Mouse (Mus musculus) urinary bladder, postnatal 36 days (tissue): ENCODE data around the gene Tsn.

Source experiments
- DNase-seq, 2 experiments: peaks; one replicate each; pipeline ENCODE4 v3.0.0; 2022; ENCODE audit warnings: low spot score in 2 of 2, mixed read lengths in 1 of 2

The Tsn gene

DNA sequence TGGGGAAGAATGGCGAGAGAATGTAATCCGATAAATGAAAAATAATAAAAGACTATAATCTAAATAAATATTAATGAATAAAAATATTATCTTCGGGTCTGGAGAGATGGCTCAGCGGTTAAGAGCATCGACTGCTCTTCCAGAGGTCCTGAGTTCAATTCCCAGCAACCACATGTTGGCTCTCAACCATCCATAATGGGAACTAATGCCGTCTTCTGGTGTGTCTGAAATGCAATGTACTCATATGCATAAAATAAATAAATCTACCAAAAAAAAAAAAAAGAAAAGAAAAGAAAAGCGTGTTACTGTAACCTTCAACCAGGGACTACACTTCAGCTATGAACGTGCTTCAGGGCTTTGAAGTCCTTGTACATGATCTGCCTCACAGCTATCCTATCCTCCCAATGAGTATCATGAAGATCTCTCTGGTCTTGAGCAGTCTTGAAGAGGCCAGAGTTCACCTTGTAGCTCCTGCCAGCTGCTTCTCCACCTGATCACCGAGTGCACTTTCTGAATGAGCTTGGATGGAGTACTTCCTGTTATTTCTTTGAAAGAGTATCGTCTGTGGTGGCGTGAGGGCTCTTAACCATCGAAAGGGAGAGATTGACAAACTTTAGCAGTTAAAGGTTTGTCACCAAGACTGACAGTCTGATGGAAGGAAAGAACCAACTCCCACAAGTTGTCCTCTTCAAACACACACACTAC lies at the start of gene Tsn:
Gene Tsn (minus strand): TSS at position 118 of the 705 bp plus-strand sequence.
- no peak for DNase-seq

DNA sequence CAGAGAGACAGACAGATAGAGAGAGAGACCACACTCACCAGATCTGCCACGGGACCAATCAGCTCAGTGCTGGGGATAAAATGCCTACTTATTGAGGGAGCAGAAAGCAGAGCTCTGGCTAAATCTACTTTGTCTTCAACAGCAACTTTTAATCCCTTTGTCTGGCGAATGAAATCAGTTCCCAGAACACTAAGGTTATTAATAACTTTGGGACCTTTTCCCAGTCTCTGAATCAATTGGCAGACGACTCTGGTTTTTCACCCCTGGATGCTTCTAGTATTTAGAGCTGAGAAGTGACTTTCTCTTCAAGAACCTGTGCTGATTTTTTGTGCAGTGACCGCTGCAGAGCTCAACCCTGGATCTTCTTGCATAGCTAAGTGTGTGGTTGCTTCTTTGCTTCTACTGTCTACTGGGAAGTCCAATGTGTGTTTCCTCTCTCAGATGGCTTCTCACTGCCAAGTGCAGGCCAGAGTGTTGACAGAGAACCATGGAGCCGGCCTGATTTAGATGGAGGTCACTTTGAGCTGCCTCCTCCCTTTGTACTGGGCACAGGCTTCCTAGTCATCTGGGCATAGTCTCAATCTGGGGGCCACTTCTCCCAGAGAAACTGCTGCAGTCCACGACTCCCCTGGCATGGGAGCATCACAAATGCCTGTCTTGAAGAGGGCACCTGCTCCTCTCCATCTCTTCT lies 47.7 kb upstream of the Tsn start:
- no peak for DNase-seq

DNA sequence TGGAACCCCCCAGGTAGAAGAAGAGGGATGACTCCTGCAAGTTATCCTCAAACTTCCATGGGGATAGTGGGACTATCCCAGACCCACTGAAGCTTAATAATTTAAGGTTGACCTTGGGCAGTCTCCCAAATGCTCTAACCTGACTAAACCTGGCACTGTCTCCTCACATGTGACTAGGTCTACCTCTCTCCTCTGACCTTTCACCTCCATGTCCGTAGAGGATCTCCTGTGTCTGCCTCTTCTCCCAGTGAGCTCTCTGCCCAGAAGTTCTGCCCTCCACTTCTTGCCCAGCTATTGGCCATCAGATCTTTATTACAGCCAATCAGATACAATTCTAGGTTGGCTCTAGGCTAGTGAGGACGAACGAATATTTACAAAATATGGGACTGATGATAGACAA lies 38.4 kb upstream of the Tsn start:
- DNase-seq: no peak

DNA sequence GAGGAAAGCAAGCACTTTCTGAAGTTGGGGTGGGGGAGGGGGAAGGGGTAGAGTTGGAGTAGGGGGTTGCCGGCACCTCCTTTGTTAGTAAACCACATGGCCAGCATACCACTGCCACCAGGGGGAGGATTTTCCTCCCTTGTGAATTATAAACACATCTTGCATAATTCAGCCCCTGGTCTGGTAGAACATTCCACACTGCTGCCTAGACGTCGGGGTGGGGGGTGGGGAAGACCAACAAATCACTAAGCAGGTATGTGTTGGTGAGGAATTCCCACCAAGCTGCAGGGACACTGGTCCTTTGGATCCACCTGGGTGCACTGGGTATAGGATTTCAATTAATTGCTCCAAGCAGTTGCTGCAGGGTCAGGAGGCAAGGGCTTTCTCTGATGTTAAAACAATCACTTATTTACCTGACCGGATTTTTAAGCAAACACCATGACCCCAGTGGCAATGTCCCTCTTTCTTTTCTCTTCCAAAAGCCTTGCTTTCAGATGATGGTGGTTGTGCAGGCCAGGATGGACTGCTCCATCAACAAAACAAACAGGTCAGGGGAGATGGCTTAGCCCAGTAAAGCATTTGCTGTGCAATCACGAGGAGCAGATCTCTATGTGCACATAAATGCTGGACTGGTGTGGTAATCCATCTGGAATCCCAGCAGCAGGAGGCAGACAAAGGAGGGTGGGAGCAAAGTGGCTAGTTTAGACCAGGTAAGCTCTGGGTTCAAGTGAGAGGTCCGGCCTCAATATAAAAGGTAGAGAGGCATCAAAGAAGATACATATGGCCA lies 32.3 kb upstream of the Tsn start:
- no peak for DNase-seq

DNA sequence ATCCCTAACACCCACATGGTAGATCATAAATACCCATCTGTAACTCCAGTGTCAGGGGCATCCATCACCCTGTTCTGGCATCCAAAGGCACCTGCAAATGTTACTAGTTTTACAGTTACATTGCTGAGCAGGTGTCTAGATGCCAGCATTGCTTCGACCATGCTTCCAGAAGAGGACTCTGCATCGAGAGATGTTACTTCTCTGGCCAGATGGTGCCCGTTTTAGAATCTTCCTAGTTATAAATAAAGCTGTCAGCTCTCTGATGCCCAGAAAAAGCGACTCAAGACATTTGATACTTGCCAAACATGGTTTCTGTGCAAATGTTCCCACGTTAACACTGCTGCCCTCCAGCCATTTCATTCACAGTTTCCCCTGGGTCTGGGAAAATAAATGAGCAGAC lies 26.4 kb upstream of the Tsn start:
- no peak for DNase-seq

DNA sequence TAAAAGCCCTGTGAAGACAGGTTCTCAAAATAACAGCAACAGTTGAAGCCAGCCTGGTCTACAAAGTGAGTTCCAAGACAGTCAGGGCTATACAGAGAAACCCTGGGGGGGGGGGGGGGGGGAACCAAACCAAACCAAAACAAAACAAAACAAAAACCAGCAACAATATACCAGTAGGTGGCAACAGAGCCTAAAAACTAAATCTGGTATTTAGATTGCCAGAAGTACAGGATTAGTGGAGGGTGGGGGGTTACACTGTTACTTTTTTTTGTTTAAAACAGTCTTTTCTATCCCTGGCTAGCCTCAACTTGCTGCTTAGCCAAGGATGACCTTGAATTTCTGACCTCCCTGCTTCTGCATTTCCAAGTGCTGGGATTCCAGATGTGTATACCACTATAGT lies 24.3 kb upstream of the Tsn start:
- DNase-seq: no peak

DNA sequence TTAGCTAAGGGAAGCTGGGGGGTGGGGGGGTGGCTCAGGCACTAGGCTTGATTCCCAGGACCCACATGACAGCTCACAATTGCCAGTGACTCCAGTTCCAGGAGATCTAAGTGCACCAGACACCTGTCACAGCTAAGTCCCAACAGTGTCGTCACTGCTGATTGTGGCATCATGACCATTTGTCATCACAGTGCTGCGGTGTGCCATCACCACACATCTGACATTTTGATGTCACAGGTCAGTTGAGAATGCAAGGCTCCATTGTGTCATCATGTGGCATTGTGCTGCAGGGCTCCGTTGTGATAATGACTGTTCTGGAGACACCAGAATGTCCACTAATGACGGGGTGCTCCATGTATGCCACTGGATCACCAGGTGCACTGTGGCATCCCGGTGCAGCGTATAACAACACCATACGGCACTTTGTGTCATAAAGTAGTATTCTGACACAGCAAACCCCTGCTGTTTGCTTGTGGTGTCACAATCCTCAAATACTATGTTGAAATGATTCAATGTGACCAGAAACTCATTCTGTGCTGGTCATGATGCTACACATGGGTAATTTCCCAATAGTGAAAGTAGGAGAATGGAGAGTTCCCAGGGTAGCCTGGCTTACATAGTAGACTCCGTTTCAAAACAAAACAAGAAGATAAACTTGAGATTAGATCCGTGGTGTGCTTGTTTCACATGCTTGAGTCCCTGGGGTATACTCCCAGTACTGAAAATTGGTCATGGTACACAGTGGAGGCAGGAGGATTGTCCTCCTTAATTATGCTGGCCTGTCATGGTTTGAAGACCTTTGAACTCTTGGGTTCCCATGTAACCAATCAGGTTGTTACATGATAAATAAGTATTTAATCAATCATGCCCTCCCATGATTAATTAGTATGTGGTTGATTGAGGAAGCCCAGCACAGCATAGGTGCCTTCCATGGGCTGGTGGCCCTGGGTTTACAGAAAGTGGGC lies 23.5 kb upstream of the Tsn start:
- DNase-seq: no peak

DNA sequence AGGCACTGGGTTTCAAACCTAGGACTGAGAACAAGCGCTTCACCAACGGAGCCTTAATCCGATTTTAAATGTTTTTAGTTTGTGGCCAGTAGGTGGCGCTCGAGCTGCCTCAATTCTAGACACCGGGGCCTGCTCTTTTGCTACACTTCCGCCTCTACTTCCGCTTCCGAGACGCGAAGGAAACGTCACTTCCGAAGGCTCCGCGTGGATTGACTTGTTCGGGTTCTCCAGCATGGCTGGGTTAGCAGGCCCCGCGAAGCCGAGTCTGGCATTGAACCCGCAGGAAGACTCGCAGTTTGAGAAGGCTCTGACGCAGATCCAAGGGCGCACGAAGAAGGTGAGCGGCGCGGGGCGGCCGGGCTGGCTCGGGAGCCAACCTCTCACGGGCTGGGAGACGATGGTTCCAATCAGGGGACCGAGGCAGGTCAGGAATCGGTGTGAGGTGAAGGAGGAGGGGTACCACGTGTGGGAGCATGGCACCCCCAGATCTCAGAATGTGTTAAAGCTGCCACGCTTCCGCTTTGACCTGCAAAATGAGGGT lies 10.2 kb upstream of the Tsn start, which contains the start of gene Nifk:
Gene Nifk (plus strand): TSS at position 179 of the 541 bp plus-strand sequence.
- peak; percentile 88 to 91 for DNase-seq

DNA sequence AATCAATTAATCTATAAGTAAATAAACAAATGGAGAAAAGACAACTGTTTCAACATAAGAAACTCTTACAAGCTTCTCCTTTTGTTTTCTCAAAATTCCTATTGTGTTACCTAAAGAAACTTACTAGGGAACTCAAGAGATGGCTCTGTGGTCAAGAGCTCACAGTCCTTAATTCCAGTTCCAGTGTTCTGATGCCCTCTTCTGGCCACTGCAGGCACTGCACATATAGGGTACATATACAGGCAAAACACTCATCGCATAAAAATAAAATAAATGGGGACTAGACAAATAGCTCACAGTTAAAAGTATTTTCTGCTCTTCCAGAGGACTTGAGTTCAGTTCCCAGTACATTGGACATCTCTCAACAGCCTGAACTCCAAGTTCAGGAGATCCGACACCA lies 9.2 kb upstream of the Tsn start:
- no peak for DNase-seq

DNA sequence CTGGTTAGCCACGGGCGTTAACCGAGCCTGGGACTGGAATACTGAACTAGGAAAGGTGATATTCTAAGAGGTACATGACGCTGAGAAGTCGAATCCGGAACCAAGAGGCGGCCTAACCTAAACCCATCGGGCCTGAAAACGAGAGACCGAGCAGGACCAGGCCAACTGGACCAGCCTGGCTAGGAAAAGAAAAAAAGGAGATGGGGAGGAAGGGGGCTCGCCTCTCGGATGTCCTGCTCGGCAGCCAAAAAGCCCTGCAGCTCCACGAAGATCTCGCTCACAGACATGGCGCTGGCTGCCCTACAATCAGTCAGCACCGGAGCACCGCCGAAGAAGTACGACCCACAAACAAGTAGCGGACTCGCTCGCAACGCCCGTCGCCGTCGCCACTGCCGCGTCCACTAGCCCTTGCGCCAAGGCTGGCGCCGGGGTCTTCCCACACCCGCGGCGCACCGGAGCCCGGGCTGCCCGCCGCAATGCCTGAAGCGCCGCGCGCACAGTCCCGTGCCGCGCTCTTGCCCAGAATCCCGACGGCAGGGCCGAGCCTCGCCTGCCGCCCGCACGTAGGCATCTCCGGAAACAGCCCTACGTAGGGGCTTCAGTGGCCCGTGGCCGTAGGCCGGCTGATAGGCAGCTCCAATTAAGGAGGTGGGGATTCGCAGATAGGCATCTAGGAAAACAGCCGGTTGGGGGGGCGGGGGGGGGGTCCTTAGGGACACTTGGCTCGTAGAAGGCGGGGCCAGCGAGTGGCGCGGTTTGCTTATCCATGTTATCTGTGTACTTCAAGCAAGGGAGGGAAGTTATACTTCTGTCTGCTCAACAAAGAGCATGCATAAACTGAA lies 538 bp downstream of the Tsn start:
- DNase-seq: peak; percentile 83 to 88

DNA sequence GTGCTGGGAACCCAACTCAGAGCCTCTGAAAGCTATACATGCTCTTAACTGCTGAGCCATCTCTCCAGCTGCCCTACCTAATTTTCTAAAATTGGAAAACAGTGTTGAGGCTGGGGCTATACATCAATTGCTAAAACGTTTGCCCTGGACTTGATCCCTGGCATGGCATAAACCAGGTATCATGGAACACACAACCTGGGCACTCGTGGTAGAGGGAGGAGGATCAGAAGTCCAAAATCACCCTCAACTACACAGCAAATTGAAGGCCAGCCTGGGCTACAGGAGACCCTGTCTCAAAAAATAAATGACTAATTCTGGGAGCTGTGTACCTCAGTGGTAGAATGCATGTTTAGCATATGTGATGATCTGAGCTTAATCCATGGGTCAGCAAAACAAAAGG lies 13.8 kb downstream of the Tsn start:
- DNase-seq: no peak

DNA sequence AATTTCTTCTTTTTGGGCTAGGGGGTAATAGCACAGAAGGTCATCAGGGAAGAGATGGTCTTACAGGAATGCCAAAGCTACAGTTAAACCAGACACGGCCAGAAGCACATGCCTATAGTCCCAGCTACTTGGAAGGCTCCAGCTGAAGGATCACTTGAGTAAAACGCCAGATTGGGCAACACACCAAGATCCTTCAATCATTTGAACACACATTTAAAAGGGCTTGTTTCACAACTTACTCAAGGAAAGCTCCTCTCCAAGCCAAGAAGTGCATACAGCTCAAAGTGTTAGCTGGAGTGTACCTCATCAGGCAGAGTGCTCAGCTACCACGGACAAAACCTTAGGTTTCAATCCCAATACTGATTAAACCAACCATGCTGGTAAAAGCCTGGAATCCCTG lies 14.9 kb downstream of the Tsn start:
- DNase-seq: no peak

DNA sequence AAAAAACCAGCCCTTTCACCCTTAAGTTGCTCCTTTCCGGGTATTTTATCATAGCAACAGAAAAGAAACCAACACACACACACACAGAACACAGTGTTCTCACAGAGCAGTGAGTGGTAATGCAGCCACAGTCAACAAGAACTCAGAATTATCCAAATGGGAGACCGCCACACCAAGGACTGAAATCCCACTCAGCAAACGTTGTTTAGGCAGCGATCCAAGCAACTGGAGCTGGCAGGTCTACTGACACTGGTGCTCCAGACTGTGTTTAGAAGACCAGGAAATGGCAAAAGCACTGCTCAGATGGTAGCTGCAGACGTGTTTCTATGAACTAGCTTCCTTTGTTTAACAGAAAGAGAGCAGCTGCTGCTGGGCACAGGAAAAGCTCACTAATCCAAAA lies 16.7 kb downstream of the Tsn start:
- no peak for DNase-seq

DNA sequence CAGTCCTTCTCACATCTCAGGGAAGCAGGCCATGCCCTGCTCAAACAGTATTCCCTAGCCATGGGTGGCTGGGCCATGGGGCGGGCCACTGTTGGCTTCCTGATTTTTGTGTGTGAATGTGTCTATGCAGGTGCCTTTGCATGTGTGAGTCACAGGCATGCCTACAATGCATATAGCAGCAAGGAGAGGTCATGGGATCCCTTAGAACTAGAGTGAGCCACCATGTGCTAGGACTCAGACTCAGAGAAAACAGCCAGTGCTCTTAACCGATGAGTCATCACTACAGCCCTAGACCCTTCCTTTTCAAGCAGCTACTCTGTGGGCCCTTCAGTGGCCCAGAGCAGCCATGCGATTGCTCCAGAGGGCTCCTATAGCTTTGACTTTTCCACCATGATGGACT lies 17.3 kb downstream of the Tsn start:
- DNase-seq: no peak

DNA sequence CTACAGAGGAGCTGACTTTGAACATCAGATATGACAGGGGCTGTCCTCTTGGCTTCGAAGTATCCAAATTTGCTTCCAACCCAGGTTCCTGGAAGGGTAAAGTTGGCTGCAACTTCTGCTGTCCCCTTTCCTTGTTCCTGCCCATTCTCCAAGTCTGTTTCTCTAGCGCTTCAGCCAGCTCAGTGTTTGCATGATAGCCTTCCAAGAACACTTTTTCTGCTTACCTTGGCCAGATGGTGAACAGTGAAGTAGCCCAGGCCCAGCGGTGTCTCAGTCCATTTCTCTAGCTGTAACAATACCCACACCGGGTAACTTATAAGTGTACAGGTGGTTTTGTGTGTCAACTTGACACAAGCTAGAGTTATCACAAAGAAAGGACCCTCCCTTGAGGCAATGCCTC lies 19.2 kb downstream of the Tsn start:
- DNase-seq: no peak

DNA sequence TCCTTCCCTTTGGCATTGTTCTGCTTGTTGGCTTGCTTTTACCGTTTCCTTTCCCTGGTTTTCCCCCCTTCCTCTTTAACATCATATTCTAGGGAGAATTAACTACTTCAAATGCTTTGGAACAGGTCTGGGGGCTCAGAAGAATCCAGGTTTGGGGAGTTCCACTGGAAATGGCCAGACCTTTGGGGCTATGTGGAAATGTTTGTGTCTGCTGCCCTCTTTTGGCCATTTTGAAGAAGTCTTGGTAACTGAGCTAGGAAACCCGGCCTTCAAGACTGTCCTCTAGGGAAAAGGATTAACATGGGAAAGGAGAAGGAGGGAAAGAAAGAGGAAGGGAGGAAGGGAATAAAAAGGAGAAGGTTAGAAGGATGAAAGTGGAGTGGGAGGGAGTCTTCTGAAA lies 36.4 kb downstream of the Tsn start:
- no peak for DNase-seq

DNA sequence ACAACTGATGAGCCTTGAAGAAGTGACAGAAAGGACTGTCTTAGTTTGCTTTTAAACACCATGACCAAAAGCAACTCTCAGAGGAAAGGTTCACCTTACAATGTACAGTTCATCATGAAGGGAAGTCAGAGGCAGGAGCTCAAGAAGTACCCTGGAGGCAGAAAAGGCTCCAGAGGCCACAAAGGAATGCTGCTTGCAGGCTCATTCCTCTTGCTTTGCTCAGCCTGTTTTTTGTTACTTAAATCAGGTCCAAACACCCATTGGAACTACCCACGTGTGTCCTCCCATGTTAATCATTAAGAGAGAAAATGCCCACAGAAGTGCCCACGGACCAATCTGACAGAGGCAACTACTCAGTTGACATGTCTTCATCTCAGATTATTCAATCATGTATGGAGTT lies 59.6 kb downstream of the Tsn start:
- DNase-seq: no peak
